Mouse (Mus musculus): ENCODE data around the gene Sbsn.

GRCm38 (mm10) chr7:30765173-30765572 is 13.9 kb downstream of the Sbsn start:
- TF ChIP-seq CTCF (IDR thresholded peaks at IDR 0.05; ENCODE audit: extremely low read depth, insufficient read depth, insufficient read length, insufficient replicate concordance) (no peak), POLR2A (IDR thresholded peaks at IDR 0.05; ENCODE audit: low read depth, low read length) (no peak)

Measured in spleen, adult 2 months (tissue).